Comparison of ENCODE assay signal across 10 mouse cellular contexts in genomic region chr5:30125587-30125986, GRCm38 (mm10). TPM values are rescaled to one million over a fixed set of nuclear protein-coding genes. Genes with fewer than 3 reads are reported as not detected.
A peak's percentile ranks its signal among the peaks of the same experiment; 100 is the strongest.
DNase-seq lines count a peak whose midpoint lies in the region.
"Had no signal": no experiment of that assay in that cellular context is flagged by ENCODE, and none has a peak within 500 bp of the region (broad histone marks: within the 10 kb centered on the region; RNA-seq: fewer than 3 reads in every experiment).

No protein-coding gene starts in this region.

- H3K27me3 ChIP-seq in heart, embryonic 10.5 days (ENCODE audit: insufficient read depth, poor library complexity, severe bottlenecking), result no peaks in the 10 kb centered on the region
- H3K27me3 ChIP-seq: embryonic facial prominence, embryonic 12.5 days had no signal

- 51% methylated on average over 5 of the region's 5 CpGs for WGBS in heart, embryonic 10.5 days

- no peaks in the 10 kb centered on the region for H3K4me1 ChIP-seq in heart, embryonic 10.5 days
- H3K4me1 ChIP-seq: embryonic facial prominence, embryonic 12.5 days had no signal

- peak; percentile 48 to 57 for DNase-seq in heart, postnatal 10 days
- DNase-seq in heart, embryonic 10.5 days (ENCODE audit: low spot score), result no peak
- DNase-seq in 416B (ENCODE audit: low read depth), result peak; percentile 83
- peak; percentile 38 for DNase-seq in MEL-GATA-1-ER (ENCODE audit: extremely low read depth, low read depth)
- DNase-seq in forelimb bud, embryonic 11.5 days (ENCODE audit: low read depth, low spot score), result peak; percentile 54
- DNase-seq in retina, postnatal 7 days (ENCODE audit: low read depth, low spot score), result peak; percentile 40
- no peak for DNase-seq in adrenal gland, postnatal 10 days
- DNase-seq in urinary bladder, postnatal 14 days (ENCODE audit: low spot score), result no peak

- H3K27ac ChIP-seq in heart, embryonic 10.5 days, result no peak overlapping the region
- H3K27ac ChIP-seq: embryonic facial prominence, embryonic 12.5 days had no signal

- peaks cover 99% of the 10 kb centered on the region for H3K36me3 ChIP-seq in heart, embryonic 10.5 days

- H3K9me3 ChIP-seq in heart, embryonic 10.5 days, result no peaks in the 10 kb centered on the region
- H3K9me3 ChIP-seq: embryonic facial prominence, embryonic 12.5 days had no signal

- no peak overlapping the region for H3K4me3 ChIP-seq in heart, embryonic 10.5 days
- H3K4me3 ChIP-seq: embryonic facial prominence, embryonic 12.5 days had no signal

- intact Hi-C loops in heart, postnatal 10 days (cut with DNase I), result no loop called here

RNA-seq across cellular contexts. Expression of gene 3110082J24Rik, which starts 19.7 kb away (rescaled TPM):
- not detected for total RNA-seq in heart, postnatal 10 days (2021)
- 0.18 TPM in 1 of 2 replicates, not detected in the other for polyA plus RNA-seq in heart, embryonic 10.5 days (2016; fragmentation: Nextera tagmentation; extraction: Ambion mirVana)
- not detected for total RNA-seq in adrenal gland, postnatal 10 days (2021)
- polyA plus RNA-seq: liver, embryonic 16.5 days had no signal

RNA-seq across cellular contexts. Expression of gene Garem2, which starts 20.6 kb away (rescaled TPM):
- total RNA-seq in heart, postnatal 10 days (2021), result under 1 TPM; 0.22 to 0.26 TPM
- polyA plus RNA-seq in heart, embryonic 10.5 days (2016; fragmentation: Nextera tagmentation; extraction: Ambion mirVana), result 0.27 and 0.39 TPM in 2 replicates
- total RNA-seq in adrenal gland, postnatal 10 days (2021), result under 1 TPM; 0.12 to 0.30 TPM

RNA-seq across cellular contexts. Expression of gene Hadha, which starts 29.4 kb away (rescaled TPM):
- 1,000 to 10,000 TPM; 1,297 to 1,510 TPM for total RNA-seq in heart, postnatal 10 days (2021)
- polyA plus RNA-seq in heart, embryonic 10.5 days (2016; fragmentation: Nextera tagmentation; extraction: Ambion mirVana), result 136 and 210 TPM in 2 replicates
- total RNA-seq in adrenal gland, postnatal 10 days (2021), result 100 to 1,000 TPM; 921 to 997 TPM

RNA-seq across cellular contexts. Expression of gene Hadhb, which starts 29.5 kb away (rescaled TPM):
- total RNA-seq in heart, postnatal 10 days (2021), result 1,000 to 10,000 TPM; 1,544 to 1,693 TPM
- 207 and 288 TPM in 2 replicates for polyA plus RNA-seq in heart, embryonic 10.5 days (2016; fragmentation: Nextera tagmentation; extraction: Ambion mirVana)
- total RNA-seq in adrenal gland, postnatal 10 days (2021), result 1,000 to 10,000 TPM; 1,471 to 1,600 TPM

RNA-seq across cellular contexts. Expression of gene Tyms, which starts 52.2 kb away (rescaled TPM):
- total RNA-seq in heart, postnatal 10 days (2021), result 10 to 100 TPM; 20.2 to 20.5 TPM
- polyA plus RNA-seq in heart, embryonic 10.5 days (2016; fragmentation: Nextera tagmentation; extraction: Ambion mirVana), result 184 and 286 TPM in 2 replicates
- total RNA-seq in adrenal gland, postnatal 10 days (2021), result 10 to 100 TPM; 44.9 to 52.1 TPM

Comparison
In these comparisons a context has a peak if more than half of its experiments do, and no peak if none do; other contexts are left out.
1. DNase-seq: peak in heart, postnatal 10 days (2 of 2), 416B (single experiment), MEL-GATA-1-ER (single experiment), forelimb bud, embryonic 11.5 days (single experiment) and retina, postnatal 7 days (single experiment); none in heart, embryonic 10.5 days (single experiment), adrenal gland, postnatal 10 days (single experiment) and urinary bladder, postnatal 14 days (single experiment).